Mouse (Mus musculus) forebrain, postnatal 0 days (tissue): ENCODE measurements at regions not wholly inside any gene's neighbourhood (a gene's known extent, or its start where the extent isn't known, plus 50 kb on each side); places are given as distances from the start of the nearest gene placed in this dataset.

Experiments
- ATAC-seq: fragments of 200-750 bp; cut with Nextera tagmentation; 2 replicates; pipeline ENCODE4 v1.8.0; 2017; ENCODE audit warnings: mild to moderate bottlenecking, moderate library complexity
- DNase-seq: peaks from one replicate; pipeline ENCODE4 v3.0.0-alpha.2; 2015
- H3K27ac ChIP-seq: fragments of 300-500 bp; sonication (generic); 2 replicates; pipeline ENCODE4 v1.5.1; 2014; ENCODE audit warnings: low read depth, mild to moderate bottlenecking, antibody characterized with exemption, low read length, moderate library complexity, mixed read lengths
- H3K27me3 ChIP-seq: fragments of 300-500 bp; sonication (generic); 2 replicates; pipeline ENCODE4 v1.6.1; 2014; ENCODE audit warnings: mild to moderate bottlenecking, low read length, mixed read lengths; ENCODE audit not compliant: insufficient read depth
- H3K36me3 ChIP-seq: fragments of 300-500 bp; sonication (generic); 2 replicates; pipeline ENCODE4 v1.6.1; 2014; ENCODE audit warnings: mild to moderate bottlenecking, moderate library complexity; ENCODE audit not compliant: insufficient read depth
- H3K4me1 ChIP-seq: fragments of 300-500 bp; sonication (generic); 2 replicates; pipeline ENCODE4 v1.6.1; 2014; ENCODE audit warnings: antibody characterized with exemption; ENCODE audit not compliant: insufficient read depth
- H3K4me2 ChIP-seq: fragments of 300-500 bp; sonication (generic); 2 replicates; pipeline ENCODE4 v1.6.1; 2014; ENCODE audit warnings: low read depth, mild to moderate bottlenecking, moderate library complexity
- H3K4me3 ChIP-seq: fragments of 300-500 bp; sonication (generic); 2 replicates; pipeline ENCODE4 v1.5.1; 2014; ENCODE audit warnings: low read depth, low read length, mixed read lengths
- H3K9ac ChIP-seq: fragments of 300-500 bp; sonication (generic); 2 replicates; pipeline ENCODE4 v1.6.1; 2014; ENCODE audit warnings: mild to moderate bottlenecking
- H3K9me3 ChIP-seq: fragments of 300-500 bp; sonication (generic); 2 replicates; pipeline ENCODE4 v1.6.1; 2016; ENCODE audit warnings: low read length
- CTCF ChIP-seq: sonication (generic); IDR thresholded peaks from 2 replicates; pipeline ENCODE4 v1.5.1; 2016; ENCODE audit warnings: antibody characterized with exemption, control low read depth, low read depth
- WGBS: fragments of 180-500 bp; shearing (Covaris S2); extraction: QIAGEN DNeasy Blood & Tissue Kit; methylation state at CpG from one replicate; pipeline ENCODE4 v1.1.7; 2014; 5-methylcytosine and 5-hydroxymethylcytosine counted together

DNA sequence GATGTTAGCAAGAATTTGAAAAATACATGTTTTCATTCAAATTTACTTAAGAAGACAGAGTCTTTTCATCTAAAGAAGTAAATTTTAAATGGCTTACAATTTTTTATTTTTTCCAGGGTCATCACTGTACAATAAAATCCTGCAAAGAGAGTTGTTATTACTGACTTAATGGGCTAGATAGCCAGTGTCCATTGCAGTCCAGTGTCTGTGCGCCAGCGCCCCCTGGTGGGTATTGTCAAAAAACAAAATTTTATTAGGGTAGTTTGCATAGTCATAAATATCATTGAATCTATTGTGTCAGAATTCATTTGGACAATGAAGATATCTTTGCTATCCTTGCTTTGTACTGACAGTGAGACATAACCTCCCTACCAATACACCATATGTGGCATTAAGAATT lies 619.1 kb downstream of the Flrt2 start:
- Histone ChIP-seq H3K36me3 (no peaks in the 10 kb centered on the region), H3K27ac (no peak overlapping the region), H3K4me3 (no peak overlapping the region), H3K27me3 (no peaks in the 10 kb centered on the region), H3K9ac (no peak overlapping the region), H3K9me3 (no peaks in the 10 kb centered on the region), H3K4me1 (no peaks in the 10 kb centered on the region), H3K4me2 (no peak overlapping the region)
- ATAC-seq (no peak), DNase-seq (peak; percentile 25)
- peak; percentile 42 for TF ChIP-seq CTCF
- WGBS = 2% methylated on average over 2 of the region's 2 CpGs

DNA sequence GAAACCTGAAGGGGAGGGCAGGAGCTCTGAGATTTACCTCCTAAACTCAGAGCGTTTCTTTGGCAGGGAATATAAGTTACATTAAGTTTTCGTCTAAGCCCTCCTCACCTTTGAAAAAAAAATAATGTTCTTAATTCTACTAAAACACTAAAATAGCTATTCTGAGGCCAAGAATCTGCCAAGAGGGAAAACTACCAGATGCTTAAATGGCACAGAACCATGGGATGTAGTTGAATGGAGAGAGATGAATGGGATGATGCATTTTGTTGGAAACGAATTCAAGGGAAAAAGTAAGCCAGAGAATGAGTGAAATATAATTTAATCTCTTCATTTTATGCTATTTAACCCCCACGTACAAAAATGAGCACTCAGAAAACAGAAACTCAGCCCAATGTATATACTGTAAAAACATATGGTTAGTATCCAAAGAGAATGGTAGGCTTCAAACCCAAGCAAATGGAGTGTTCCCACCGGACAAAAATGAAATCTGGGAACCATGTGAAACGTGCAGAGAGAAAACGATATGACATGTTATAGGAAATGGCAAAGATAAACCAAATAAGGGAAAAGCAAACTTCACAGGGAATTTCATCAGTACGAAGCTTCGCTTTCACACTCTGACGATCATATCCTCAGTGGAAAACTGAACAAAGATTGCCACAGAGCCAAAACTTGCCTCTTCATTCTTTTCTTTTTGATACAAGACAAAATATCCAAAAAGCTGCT lies 631.2 kb downstream of the Flrt2 start:
- no peaks in the 10 kb centered on the region for H3K4me1 ChIP-seq
- H3K27me3 ChIP-seq = no peaks in the 10 kb centered on the region
- WGBS = 58% methylated on average over 10 of the region's 10 CpGs
- H3K4me3 ChIP-seq = no peak overlapping the region
- no peak overlapping the region for H3K9ac ChIP-seq
- TF ChIP-seq CTCF = no peak
- no peaks in the 10 kb centered on the region for H3K36me3 ChIP-seq
- DNase-seq (peak; percentile 18), ATAC-seq (no peak)
- no peak overlapping the region for H3K27ac ChIP-seq
- H3K9me3 ChIP-seq = no peaks in the 10 kb centered on the region
- no peak overlapping the region for H3K4me2 ChIP-seq

DNA sequence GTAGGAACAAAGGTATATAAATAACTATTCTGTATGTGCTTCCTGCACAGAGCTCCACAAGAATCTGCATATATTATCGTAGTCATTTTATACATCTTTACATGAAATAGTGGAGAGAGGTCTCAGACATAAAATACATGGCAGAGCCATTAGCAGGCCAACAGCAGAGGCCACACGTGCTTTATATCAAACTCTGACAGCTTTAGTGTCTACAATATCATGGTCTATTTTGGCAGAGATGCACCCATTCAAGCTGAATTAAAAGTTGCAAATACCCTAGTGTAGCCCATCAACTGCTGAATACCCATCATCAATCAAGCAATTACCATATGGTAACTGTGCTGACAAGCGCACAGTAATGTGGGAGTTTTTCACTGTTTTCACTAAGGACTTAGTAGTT lies 659.1 kb downstream of the Flrt2 start:
- H3K4me3 ChIP-seq = no peak overlapping the region
- no peak for DNase-seq
- no peak overlapping the region for H3K9ac ChIP-seq
- WGBS = 58% methylated on average over 3 of the region's 3 CpGs
- H3K36me3 ChIP-seq = no peaks in the 10 kb centered on the region
- H3K9me3 ChIP-seq = no peaks in the 10 kb centered on the region
- H3K4me1 ChIP-seq = no peaks in the 10 kb centered on the region
- TF ChIP-seq CTCF = no peak
- no peaks in the 10 kb centered on the region for H3K27me3 ChIP-seq
- no peak overlapping the region for H3K27ac ChIP-seq
- no peak overlapping the region for H3K4me2 ChIP-seq
- ATAC-seq = no peak

DNA sequence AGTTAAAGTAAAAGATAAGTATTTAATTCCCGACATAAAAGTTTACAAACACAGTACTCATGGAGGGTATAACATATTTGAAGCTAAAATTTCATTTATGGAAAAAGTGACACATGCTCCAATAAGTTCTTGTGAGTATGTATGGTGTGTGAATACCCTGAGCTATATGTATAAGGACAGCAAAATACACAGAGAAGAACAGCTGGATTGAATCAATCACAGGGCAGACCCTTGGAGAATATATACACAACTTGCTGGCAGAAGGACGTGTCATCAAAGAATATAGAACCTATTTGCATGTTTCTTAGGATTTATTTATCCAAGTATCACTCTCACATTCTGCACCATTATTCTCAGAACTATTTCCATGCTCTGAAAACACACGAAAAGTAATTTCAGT lies 686.9 kb downstream of the Flrt2 start:
- no peak for TF ChIP-seq CTCF
- H3K27me3 ChIP-seq = no peaks in the 10 kb centered on the region
- H3K27ac ChIP-seq = no peak overlapping the region
- H3K4me3 ChIP-seq = no peak overlapping the region
- H3K4me2 ChIP-seq = no peak overlapping the region
- DNase-seq (no peak), ATAC-seq (no peak)
- no peak overlapping the region for H3K9ac ChIP-seq
- 81% methylated on average over 3 of the region's 3 CpGs for WGBS
- no peaks in the 10 kb centered on the region for H3K4me1 ChIP-seq
- no peaks in the 10 kb centered on the region for H3K9me3 ChIP-seq
- no peaks in the 10 kb centered on the region for H3K36me3 ChIP-seq

DNA sequence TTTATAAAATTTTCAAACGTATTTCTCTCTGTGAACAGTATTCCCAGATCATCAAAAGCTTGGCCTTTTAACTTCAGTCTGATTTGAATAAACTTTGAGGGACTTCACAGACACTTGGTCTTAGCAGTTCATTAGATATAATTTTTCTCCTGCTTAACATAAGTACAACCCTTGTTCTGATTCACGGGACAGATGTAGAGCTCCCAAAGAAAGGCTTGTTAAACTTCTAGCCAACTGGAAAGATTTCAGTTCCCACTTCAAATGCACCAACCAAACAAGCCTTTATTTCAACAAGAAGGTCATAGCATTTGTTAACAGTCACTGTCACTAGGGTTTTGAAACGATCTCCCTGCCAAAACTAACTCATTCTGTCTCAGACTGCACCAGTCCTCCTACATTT lies 727.1 kb downstream of the Flrt2 start:
- H3K27ac ChIP-seq = no peak overlapping the region
- no peaks in the 10 kb centered on the region for H3K27me3 ChIP-seq
- H3K36me3 ChIP-seq = no peaks in the 10 kb centered on the region
- no peak overlapping the region for H3K4me3 ChIP-seq
- ATAC-seq (no peak), DNase-seq (no peak)
- H3K9ac ChIP-seq = no peak overlapping the region
- H3K4me2 ChIP-seq = no peak overlapping the region
- no peaks in the 10 kb centered on the region for H3K4me1 ChIP-seq
- WGBS = 41% methylated on average over 3 of the region's 3 CpGs
- no peak for TF ChIP-seq CTCF
- no peaks in the 10 kb centered on the region for H3K9me3 ChIP-seq

DNA sequence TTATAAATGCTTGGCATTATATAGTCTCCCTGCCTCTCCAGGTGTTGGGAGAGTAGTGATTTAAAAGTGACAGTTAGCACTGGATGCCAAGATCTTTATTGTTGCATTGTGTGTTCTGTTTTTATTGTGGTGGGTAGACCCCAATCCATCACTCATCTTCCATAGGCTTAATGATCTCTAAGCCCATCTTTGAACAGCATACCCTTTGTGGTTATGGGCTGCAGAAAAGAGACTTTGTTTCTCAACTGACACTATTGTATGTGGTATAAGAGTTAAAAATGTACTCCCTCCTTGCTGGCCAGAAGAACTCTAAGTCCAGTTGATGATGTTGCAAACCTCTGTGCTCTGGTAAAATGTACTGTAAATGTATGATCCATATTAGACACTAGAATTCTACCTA lies 727.5 kb downstream of the Flrt2 start:
- H3K36me3 ChIP-seq = no peaks in the 10 kb centered on the region
- no peak for ATAC-seq
- TF ChIP-seq CTCF = no peak
- no peak overlapping the region for H3K27ac ChIP-seq
- no peak overlapping the region for H3K9ac ChIP-seq
- no peak overlapping the region for H3K4me2 ChIP-seq
- no peaks in the 10 kb centered on the region for H3K4me1 ChIP-seq
- H3K4me3 ChIP-seq = no peak overlapping the region
- no peak for DNase-seq
- H3K9me3 ChIP-seq = no peaks in the 10 kb centered on the region
- no peaks in the 10 kb centered on the region for H3K27me3 ChIP-seq

DNA sequence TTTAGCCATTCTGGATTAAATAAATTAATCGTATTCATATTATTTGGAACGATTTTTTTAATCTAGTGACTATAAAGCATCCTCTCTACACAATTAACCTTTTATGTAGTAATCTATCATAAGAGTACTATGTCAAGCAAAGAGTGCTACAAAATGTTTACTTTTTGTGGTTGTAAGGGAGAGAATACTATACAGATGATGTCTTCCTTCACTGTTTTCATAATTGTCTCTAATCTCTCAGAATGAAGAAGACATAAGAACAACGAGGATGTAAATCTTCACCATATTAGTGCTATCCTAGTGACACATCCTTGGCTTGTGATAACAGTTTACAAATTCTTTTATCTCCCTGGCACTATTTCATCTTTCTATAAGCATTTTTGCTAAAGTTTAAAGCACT lies 735.6 kb downstream of the Flrt2 start:
- H3K27ac ChIP-seq = no peak overlapping the region
- DNase-seq (no peak), ATAC-seq (no peak)
- no peak overlapping the region for H3K9ac ChIP-seq
- no peaks in the 10 kb centered on the region for H3K9me3 ChIP-seq
- no peaks in the 10 kb centered on the region for H3K27me3 ChIP-seq
- H3K4me3 ChIP-seq = no peak overlapping the region
- H3K4me2 ChIP-seq = no peak overlapping the region
- no peak for TF ChIP-seq CTCF
- H3K36me3 ChIP-seq = no peaks in the 10 kb centered on the region
- H3K4me1 ChIP-seq = no peaks in the 10 kb centered on the region
- 89% methylated on average over 3 of the region's 3 CpGs for WGBS

DNA sequence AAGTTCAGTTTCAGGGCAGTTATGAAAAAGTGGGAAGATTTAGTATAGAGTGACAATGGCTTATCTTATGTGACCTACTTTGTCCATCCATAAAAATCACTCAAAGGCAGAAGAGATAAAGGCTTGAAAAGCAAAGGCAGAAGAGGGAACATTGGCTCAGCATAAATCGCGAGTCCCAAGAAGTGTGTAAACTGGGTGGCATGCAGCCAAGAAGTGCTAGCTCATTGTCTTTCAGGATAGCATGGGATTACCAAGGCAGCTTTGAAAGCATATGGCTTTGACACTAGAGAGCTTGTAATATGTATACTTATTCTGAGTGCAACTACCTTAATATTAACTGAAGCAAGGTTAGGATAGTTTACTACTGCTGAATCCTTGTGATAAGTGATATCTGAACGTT lies 750.5 kb downstream of the Flrt2 start:
- no peaks in the 10 kb centered on the region for H3K4me1 ChIP-seq
- H3K36me3 ChIP-seq = no peaks in the 10 kb centered on the region
- no peaks in the 10 kb centered on the region for H3K9me3 ChIP-seq
- no peak for TF ChIP-seq CTCF
- H3K9ac ChIP-seq = no peak overlapping the region
- H3K27me3 ChIP-seq = no peaks in the 10 kb centered on the region
- no peak overlapping the region for H3K4me3 ChIP-seq
- no peak overlapping the region for H3K4me2 ChIP-seq
- WGBS = 59% methylated on average over 3 of the region's 3 CpGs
- no peak for ATAC-seq
- no peak for DNase-seq
- no peak overlapping the region for H3K27ac ChIP-seq
